Mouse (Mus musculus): ENCODE results near the gene Rabepk. TPM values are rescaled to one million over a fixed set of nuclear protein-coding genes. Genes with fewer than 3 reads are reported as not detected.
A peak's percentile ranks its signal among the peaks of the same experiment; 100 is the strongest.
"Not testable (repeated sequence)": the region's sequence is repeated elsewhere in the genome, so short reads cannot be mapped to it uniquely, and the experiment has no call there.

The Rabepk gene
- polyA plus RNA-seq, 1 experiment from 2014 or later: 42.8 TPM

DNA sequence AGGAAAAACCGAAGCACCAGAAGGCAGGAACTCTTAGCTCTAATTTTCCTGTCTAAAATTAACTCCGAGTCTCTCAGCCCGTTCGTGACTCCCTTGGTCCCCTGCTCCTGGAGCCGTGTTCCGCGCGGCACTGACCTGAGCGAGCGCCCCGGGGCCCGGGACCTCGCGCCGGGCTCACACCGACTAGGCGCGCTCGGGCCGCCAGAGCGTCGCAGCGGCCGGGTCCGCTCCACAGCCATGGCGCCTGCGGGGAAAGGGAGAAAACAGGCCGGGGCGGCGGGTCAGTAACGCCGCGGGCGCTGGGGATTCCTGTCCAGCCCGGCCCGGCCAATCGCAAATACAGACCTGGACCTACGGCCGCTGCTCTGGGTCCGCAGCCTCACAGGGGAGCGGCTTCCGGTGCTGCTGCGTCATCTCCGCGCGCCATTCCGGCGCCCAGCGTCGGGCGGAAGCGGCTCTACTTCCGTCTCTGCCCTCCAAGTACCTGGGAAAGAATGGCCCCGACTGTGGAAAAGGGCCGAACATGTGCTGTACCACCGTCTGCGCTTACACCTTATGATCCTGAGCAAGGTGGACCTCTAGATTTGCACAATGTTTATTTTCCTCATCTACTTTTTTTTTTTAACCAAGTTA, 26.2 kb upstream of the Rabepk start, which contains the start of gene Fbxw2:
TSS of gene Fbxw2 (minus strand) at position 485 of the 633 bp plus-strand sequence.
- under 1% methylated on average over 57 of the region's 57 CpGs for WGBS
- Histone ChIP-seq H3K4me1 (peaks cover 17% of the 10 kb centered on the region), H3K9me3 (replicated peaks) (0 out of 2 replicates have a peak, but pooled peaks cover 2% of the 10 kb centered on the region), H3K27me3 (ENCODE audit: low read depth, poor library complexity, severe bottlenecking) (no peaks in the 10 kb centered on the region), H3K27ac (peak within 1 kb of the TSS; percentile 89), H3K4me3 (peak within 1 kb of the TSS; percentile 91), H3K36me3 (peaks cover 16% of the 10 kb centered on the region)
- peak; percentile 97 for DNase-seq (ENCODE audit: low spot score)

DNA sequence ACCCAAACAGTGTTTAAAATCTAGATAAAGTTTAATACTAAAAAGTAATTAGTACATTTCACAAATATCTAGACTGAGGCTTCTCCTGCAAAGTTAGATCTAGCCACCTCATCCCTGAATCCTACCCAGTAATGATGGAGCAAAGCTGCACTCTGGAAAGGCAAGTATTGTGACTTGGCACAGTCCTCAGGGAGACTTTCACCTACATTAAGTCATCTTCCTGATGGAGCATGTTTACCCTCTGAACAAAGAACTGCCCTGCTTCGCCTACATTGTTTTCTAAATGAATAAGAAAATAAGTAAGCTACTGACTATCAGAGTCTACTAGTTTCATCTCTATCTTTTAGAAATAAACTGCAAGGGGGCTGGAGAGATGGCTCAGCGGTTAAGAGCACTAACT, 18.8 kb upstream of the Rabepk start:
- Histone ChIP-seq H3K27ac (no peak overlapping the region), H3K4me1 (no peaks in the 10 kb centered on the region), H3K27me3 (ENCODE audit: low read depth, poor library complexity, severe bottlenecking) (no peaks in the 10 kb centered on the region), H3K9me3 (replicated peaks) (no peaks in the 10 kb centered on the region), H3K36me3 (peaks cover 77% of the 10 kb centered on the region), H3K4me3 (no peak overlapping the region)
- 91% methylated on average over 2 of the region's 2 CpGs for WGBS
- DNase-seq (ENCODE audit: low spot score): no peak

DNA sequence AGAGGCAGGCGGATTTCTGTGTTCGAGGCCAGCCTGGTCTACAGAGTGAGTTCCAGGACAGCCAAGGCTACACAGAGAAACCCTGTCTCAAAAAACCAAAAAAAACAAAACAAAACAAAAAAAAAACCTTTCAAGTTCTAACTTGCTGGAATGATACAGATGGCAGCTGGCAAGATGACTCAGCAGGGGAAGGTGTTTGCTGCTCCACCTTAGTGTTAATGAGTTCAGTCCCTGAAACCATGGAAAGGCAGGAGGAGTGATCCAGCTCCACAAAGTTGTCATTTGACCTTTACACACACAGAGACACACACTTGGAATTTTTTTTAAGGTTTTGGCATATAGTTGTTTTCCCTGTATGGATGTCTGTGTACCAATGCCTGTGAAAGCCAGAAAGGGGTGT, 16.2 kb upstream of the Rabepk start:
- H3K27ac ChIP-seq; H3K9me3 ChIP-seq (replicated peaks); H3K27me3 ChIP-seq (ENCODE audit: low read depth, poor library complexity, severe bottlenecking); H3K4me1 ChIP-seq; H3K4me3 ChIP-seq; DNase-seq (ENCODE audit: low spot score): not testable (repeated sequence)
- H3K36me3 ChIP-seq: peaks cover 87% of the 10 kb centered on the region
- WGBS: 94% methylated on average over 2 of the region's 2 CpGs

DNA sequence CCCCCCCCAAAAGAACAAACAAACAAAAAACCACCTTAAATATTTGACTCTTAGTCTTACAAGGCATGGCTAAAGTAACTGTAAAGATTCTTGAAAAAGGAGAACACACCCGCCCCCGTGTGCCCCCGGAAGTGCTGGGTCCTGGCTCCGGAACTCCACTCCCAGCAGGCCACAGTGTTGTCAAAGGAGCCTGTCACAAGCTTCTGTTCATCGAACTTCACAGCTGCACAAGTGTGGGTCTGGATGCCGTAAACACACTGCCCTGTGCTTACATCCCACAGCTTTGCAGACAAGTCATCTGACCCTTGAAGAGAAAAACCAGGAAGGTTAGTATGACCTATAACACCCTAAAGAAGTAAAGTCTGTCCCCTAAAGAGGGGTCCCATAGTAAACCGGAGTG, 13.0 kb upstream of the Rabepk start:
- 90% methylated on average over 7 of the region's 7 CpGs for WGBS
- no peak for DNase-seq (ENCODE audit: low spot score)
- Histone ChIP-seq H3K36me3 (peaks cover 92% of the 10 kb centered on the region), H3K27ac (no peak overlapping the region), H3K9me3 (replicated peaks) (no peaks in the 10 kb centered on the region), H3K27me3 (ENCODE audit: low read depth, poor library complexity, severe bottlenecking) (no peaks in the 10 kb centered on the region), H3K4me3 (no peak overlapping the region), H3K4me1 (no peaks in the 10 kb centered on the region)

DNA sequence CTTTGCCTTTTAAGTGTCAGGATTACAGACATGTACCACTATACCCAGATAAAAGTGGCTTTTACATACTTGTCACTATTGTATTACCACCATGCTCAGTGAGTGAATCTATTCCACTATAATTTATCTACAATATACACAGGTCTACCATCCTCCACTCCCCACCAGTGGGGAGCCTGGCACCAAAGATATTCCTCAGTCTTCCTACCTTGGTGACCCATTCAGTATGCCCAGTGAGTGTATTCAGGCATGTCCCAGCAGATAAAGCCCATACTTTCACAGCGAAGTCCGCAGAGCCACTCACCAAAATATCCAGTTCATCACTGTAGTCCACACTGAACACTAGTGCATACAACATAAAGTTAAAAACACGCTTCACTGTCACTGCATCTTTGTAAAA, 11.1 kb upstream of the Rabepk start:
- Histone ChIP-seq H3K4me3 (no peak overlapping the region), H3K27ac (no peak overlapping the region), H3K4me1 (no peaks in the 10 kb centered on the region), H3K27me3 (ENCODE audit: low read depth, poor library complexity, severe bottlenecking) (no peaks in the 10 kb centered on the region), H3K9me3 (replicated peaks) (no peaks in the 10 kb centered on the region), H3K36me3 (peaks cover 94% of the 10 kb centered on the region)
- no peak for DNase-seq (ENCODE audit: low spot score)
- WGBS: 96% methylated on average over 3 of the region's 3 CpGs

GRCm38 (mm10) chr2:34809568-34809967, 9.9 kb upstream of the Rabepk start:
- 97% methylated on average over 1 of the region's 1 CpGs for WGBS
- Histone ChIP-seq H3K4me1 (peaks cover 3% of the 10 kb centered on the region; the same call in 1 of the 2 replicates), H3K27ac (no peak overlapping the region)

DNA sequence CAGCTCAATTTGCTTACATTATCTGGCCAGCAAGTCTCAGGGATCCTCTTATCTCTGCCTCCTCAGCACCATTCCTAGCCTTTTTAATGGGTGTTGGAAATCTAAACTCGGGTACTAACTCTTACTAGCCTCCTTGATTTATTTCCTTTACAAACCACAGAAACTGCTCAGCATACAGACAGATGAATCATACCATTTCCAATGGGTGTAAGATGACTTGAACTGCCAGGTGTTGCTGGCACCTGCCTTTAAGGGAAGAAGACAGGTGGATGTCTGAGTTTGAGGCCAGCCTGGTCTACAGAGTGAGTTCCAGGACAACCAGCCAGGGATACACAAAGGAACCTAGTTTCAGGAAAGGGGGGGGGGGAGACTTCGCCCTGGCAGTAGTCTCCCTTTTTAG, 8.3 kb upstream of the Rabepk start:
- Histone ChIP-seq H3K4me1 (peaks cover 11% of the 10 kb centered on the region), H3K27me3 (ENCODE audit: low read depth, poor library complexity, severe bottlenecking) (no peaks in the 10 kb centered on the region), H3K27ac (no peak overlapping the region), H3K9me3 (replicated peaks) (no peaks in the 10 kb centered on the region), H3K4me3 (no peak overlapping the region), H3K36me3 (peaks cover 87% of the 10 kb centered on the region)
- 85% methylated on average over 2 of the region's 2 CpGs for WGBS
- no peak for DNase-seq (ENCODE audit: low spot score)

More at GRCm38 (mm10) chr2:34809568-34809967, 9.9 kb upstream of the Rabepk start:
- Histone ChIP-seq H3K36me3 (peaks cover 93% of the 10 kb centered on the region), H3K9me3 (replicated peaks) (no peaks in the 10 kb centered on the region), H3K4me3 (no peak overlapping the region), H3K27me3 (ENCODE audit: low read depth, poor library complexity, severe bottlenecking) (no peaks in the 10 kb centered on the region)
- DNase-seq (ENCODE audit: low spot score): no peak

- 89% methylated on average over 10 of the region's 10 CpGs for WGBS
- Histone ChIP-seq H3K9me3 (replicated peaks) (no peaks in the 10 kb centered on the region), H3K27ac (no peak overlapping the region), H3K36me3 (peaks cover 61% of the 10 kb centered on the region), H3K27me3 (ENCODE audit: low read depth, poor library complexity, severe bottlenecking) (no peaks in the 10 kb centered on the region), H3K4me3 (no peak overlapping the region), H3K4me1 (peaks cover 13% of the 10 kb centered on the region)
- DNase-seq (ENCODE audit: low spot score): no peak
Measured at GRCm38 (mm10) chr2:34805364-34805950, 5.7 kb upstream of the Rabepk start.

DNA sequence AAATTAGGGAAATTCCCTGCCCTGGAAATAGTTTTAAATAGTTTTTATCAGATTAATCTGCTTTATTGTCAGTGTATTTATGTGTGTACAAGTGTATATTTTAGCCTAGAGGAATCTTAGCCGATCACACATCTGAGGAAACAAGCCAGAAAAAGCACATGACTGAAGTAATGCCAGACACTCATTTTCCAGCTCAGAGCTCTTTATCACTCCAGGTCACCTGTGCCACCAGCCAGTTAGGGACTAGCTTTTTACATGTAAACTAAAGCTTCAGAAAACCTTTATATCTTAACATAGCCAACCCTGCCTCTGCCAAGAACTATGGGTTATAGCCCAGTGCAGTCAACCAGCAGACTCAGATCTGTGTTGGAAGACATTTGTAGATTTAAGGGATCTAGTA, 5.1 kb upstream of the Rabepk start:
- H3K27ac ChIP-seq: no peak overlapping the region
- no peak overlapping the region for H3K4me3 ChIP-seq
- H3K27me3 ChIP-seq (ENCODE audit: low read depth, poor library complexity, severe bottlenecking): no peaks in the 10 kb centered on the region
- H3K4me1 ChIP-seq: peaks cover 20% of the 10 kb centered on the region
- no peaks in the 10 kb centered on the region for H3K9me3 ChIP-seq (replicated peaks)
- WGBS: 98% methylated on average over 1 of the region's 1 CpGs
- DNase-seq (ENCODE audit: low spot score): no peak
- peaks cover 54% of the 10 kb centered on the region for H3K36me3 ChIP-seq

GRCm38 (mm10) chr2:34804172-34804571, 4.5 kb upstream of the Rabepk start:
- no peak overlapping the region for H3K4me3 ChIP-seq

GRCm38 (mm10) chr2:34803746-34804145, 4.0 kb upstream of the Rabepk start:
- Histone ChIP-seq H3K4me1 (peaks cover 29% of the 10 kb centered on the region), H3K4me3 (peak overlapping the region; percentile 72), H3K36me3 (peaks cover 44% of the 10 kb centered on the region), H3K27ac (no peak overlapping the region), H3K9me3 (replicated peaks) (no peaks in the 10 kb centered on the region), H3K27me3 (ENCODE audit: low read depth, poor library complexity, severe bottlenecking) (no peaks in the 10 kb centered on the region)
- WGBS: 78% methylated on average over 3 of the region's 3 CpGs
- no peak for DNase-seq (ENCODE audit: low spot score)

More at GRCm38 (mm10) chr2:34804172-34804571, 4.5 kb upstream of the Rabepk start:
- Histone ChIP-seq H3K27ac (no peak overlapping the region), H3K36me3 (peaks cover 48% of the 10 kb centered on the region), H3K4me1 (peaks cover 25% of the 10 kb centered on the region), H3K9me3 (replicated peaks) (no peaks in the 10 kb centered on the region), H3K27me3 (ENCODE audit: low read depth, poor library complexity, severe bottlenecking) (no peaks in the 10 kb centered on the region)
- DNase-seq (ENCODE audit: low spot score): no peak
- 94% methylated on average over 2 of the region's 2 CpGs for WGBS

DNA sequence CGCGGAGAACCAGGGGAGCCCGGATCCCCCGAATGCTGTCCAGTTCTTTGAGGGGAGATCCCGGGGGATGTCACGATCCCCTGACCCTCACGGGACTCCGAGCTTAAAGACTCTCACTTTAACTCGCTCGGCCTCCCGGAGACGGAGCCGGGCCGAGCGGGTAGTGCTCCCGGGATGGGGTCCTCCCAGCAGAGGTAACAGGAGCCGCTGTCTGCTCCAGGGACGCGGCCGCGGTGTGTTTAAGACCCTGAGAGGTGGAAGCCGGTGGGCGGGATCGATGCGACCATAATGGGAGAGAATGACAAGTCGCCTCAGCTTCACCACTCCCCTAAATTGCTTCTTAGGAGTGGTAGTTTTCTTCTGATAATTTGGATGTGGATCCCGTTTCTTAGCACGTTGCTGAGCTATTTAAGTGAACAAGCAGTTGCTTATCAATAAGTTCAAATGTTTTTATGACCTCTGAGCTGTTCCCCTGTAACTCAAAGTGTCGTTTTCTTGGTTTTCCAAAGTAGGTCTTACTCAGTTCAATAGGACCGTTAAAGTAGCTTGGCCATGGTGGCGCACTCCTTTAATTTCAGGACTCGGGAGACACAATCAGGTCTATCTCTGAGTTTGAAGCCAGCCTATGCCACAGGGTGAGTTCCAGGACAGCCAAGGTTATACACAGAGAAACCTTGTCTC, 3.0 kb upstream of the Rabepk start:
- peak overlapping the region; percentile 72 for H3K4me3 ChIP-seq
- H3K27ac ChIP-seq: peak overlapping the region; percentile 91
- WGBS: under 1% methylated on average over 32 of the region's 32 CpGs
- peak; percentile 40 for DNase-seq (ENCODE audit: low spot score)
- H3K4me1 ChIP-seq: peaks cover 30% of the 10 kb centered on the region
- H3K36me3 ChIP-seq: peaks cover 36% of the 10 kb centered on the region
- H3K9me3 ChIP-seq (replicated peaks); H3K27me3 ChIP-seq (ENCODE audit: low read depth, poor library complexity, severe bottlenecking): not testable (repeated sequence)
